Comparison of ENCODE assay signal across 16 mouse cellular contexts in genomic region chr17:4947439-4947838, GRCm38 (mm10). TPM values are rescaled to one million over a fixed set of nuclear protein-coding genes. Genes with fewer than 3 reads are reported as not detected.
DNase-seq lines count a peak whose midpoint lies in the region; ATAC-seq and TF ChIP-seq lines count a peak whose summit lies in the region.
"Had no signal": no experiment of that assay in that cellular context is flagged by ENCODE, and none has a peak within 500 bp of the region (broad histone marks: within the 10 kb centered on the region; RNA-seq: fewer than 3 reads in every experiment).

No protein-coding gene starts in this region.

- peaks cover 10% of the 10 kb centered on the region for H3K4me1 ChIP-seq in liver, adult 2 months (ENCODE audit: control insufficient read depth, insufficient read depth, low read length)
- H3K4me1 ChIP-seq in liver, postnatal 0 days (ENCODE audit: insufficient read depth), result peaks cover 9% of the 10 kb centered on the region; the same call in 1 of the 2 replicates
- H3K4me1 ChIP-seq in stomach, embryonic 14.5 days (ENCODE audit: control insufficient read depth, insufficient read depth, low read length), result peaks cover 12% of the 10 kb centered on the region

- no peak overlapping the region for H3K9ac ChIP-seq in liver, adult 2 months (ENCODE audit: low read depth, low read length)
- no peak overlapping the region for H3K9ac ChIP-seq in liver, postnatal 0 days (replicated peaks)
- no peak overlapping the region for H3K9ac ChIP-seq in stomach, embryonic 14.5 days (replicated peaks; ENCODE audit: low read depth, low read length)
- H3K9ac ChIP-seq: embryonic facial prominence, embryonic 12.5 days; forebrain, embryonic 15.5 days; liver, embryonic 12.5 days; midbrain, embryonic 12.5 days had no signal

- H3K9me3 ChIP-seq in liver, postnatal 0 days (ENCODE audit: low read length), result no peaks in the 10 kb centered on the region
- no peaks in the 10 kb centered on the region for H3K9me3 ChIP-seq in stomach, embryonic 14.5 days (ENCODE audit: control insufficient read depth, low read depth, low read length)
- H3K9me3 ChIP-seq: embryonic facial prominence, embryonic 12.5 days; forebrain, embryonic 15.5 days; heart, embryonic 13.5 days; liver, embryonic 12.5 days; midbrain, embryonic 12.5 days had no signal

- no peaks in the 10 kb centered on the region for H3K36me3 ChIP-seq in liver, adult 2 months (ENCODE audit: control insufficient read depth, insufficient read depth, low read length)
- no peaks in the 10 kb centered on the region for H3K36me3 ChIP-seq in liver, postnatal 0 days (replicated peaks; ENCODE audit: insufficient read depth, low read length)
- H3K36me3 ChIP-seq in stomach, embryonic 14.5 days (ENCODE audit: control insufficient read depth, insufficient read depth, low read length), result no peaks in the 10 kb centered on the region
- H3K36me3 ChIP-seq: embryonic facial prominence, embryonic 12.5 days; forebrain, embryonic 15.5 days; heart, embryonic 13.5 days; liver, embryonic 12.5 days; midbrain, embryonic 12.5 days had no signal

- H3K4me2 ChIP-seq in liver, postnatal 0 days (ENCODE audit: low read depth, low read length), result no peak overlapping the region
- no peak overlapping the region for H3K4me2 ChIP-seq in stomach, embryonic 14.5 days (replicated peaks; ENCODE audit: low read depth, low read length)
- H3K4me2 ChIP-seq: forebrain, embryonic 15.5 days; liver, embryonic 12.5 days; midbrain, embryonic 12.5 days had no signal

- no peak for TF ChIP-seq CTCF in liver, adult 2 months (IDR thresholded peaks at IDR 0.05; ENCODE audit: low read depth, low read length)
- TF ChIP-seq CTCF in liver, postnatal 0 days (IDR thresholded peaks at IDR 0.05; ENCODE audit: low read depth), result no peak

- H3K4me3 ChIP-seq in liver, adult 2 months (ENCODE audit: insufficient read depth, low read depth, low read length), result no peak overlapping the region
- H3K4me3 ChIP-seq in liver, postnatal 0 days (ENCODE audit: low read depth, low read length), result no peak overlapping the region
- no peak overlapping the region for H3K4me3 ChIP-seq in stomach, embryonic 14.5 days (ENCODE audit: low read depth, low read length)
- H3K4me3 ChIP-seq: embryonic facial prominence, embryonic 12.5 days; forebrain, embryonic 15.5 days; heart, embryonic 13.5 days; liver, embryonic 12.5 days; midbrain, embryonic 12.5 days had no signal

- no peaks in the 10 kb centered on the region for H3K27me3 ChIP-seq in liver, adult 2 months (ENCODE audit: control insufficient read depth, insufficient read depth, low read length)
- H3K27me3 ChIP-seq in liver, postnatal 0 days (ENCODE audit: insufficient read depth, low read length), result no peaks in the 10 kb centered on the region
- no peaks in the 10 kb centered on the region for H3K27me3 ChIP-seq in stomach, embryonic 14.5 days (ENCODE audit: control insufficient read depth, insufficient read depth, low read length)
- H3K27me3 ChIP-seq: embryonic facial prominence, embryonic 12.5 days; heart, embryonic 13.5 days had no signal

- no peak for TF ChIP-seq EP300 in liver, postnatal 0 days (IDR thresholded peaks at IDR 0.05; ENCODE audit: low read depth)

- DNase-seq in liver, adult 2 months (ENCODE audit: extremely low read depth, low read depth, low spot score), result peak; percentile 85
- no peak for DNase-seq in liver, postnatal 0 days
- DNase-seq in kidney, adult 11 months, result peak; percentile 52
- peak; percentile 39 to 64 for DNase-seq in kidney, postnatal 25 days
- DNase-seq in B cell, adult 2 months, result no peak
- no peak for DNase-seq in gastrocnemius, adult 18-20 months (ENCODE audit: low spot score)
- no peak for DNase-seq in adrenal gland, postnatal 4 days (ENCODE audit: low spot score in 2 of 2)
- DNase-seq: gastrocnemius, postnatal 10 days; spleen, adult 18-20 months had no signal

- no peak for ATAC-seq in liver, postnatal 0 days
- ATAC-seq in stomach, embryonic 14.5 days (ENCODE audit: insufficient number of reproducible peaks, insufficient read depth, low FRiP score, low read depth), result no peak
- ATAC-seq: activated CD4-positive, CD25-positive, alpha-beta regulatory T cell, adult 4 months; forebrain, embryonic 15.5 days; liver, embryonic 12.5 days had no signal

- H3K79me2 ChIP-seq in liver, adult 2 months (ENCODE audit: control insufficient read depth, insufficient read depth, low read length), result no peaks in the 10 kb centered on the region

- WGBS in liver, adult 2 months, result 27% methylated on average over 2 of the region's 2 CpGs
- 59% methylated on average over 2 of the region's 2 CpGs for WGBS in liver, postnatal 0 days (ENCODE audit: insufficient replicate concordance)
- WGBS in stomach, embryonic 14.5 days, result 43% methylated on average over 2 of the region's 2 CpGs

- TF ChIP-seq POLR2A in liver, adult 2 months (IDR thresholded peaks at IDR 0.05; ENCODE audit: extremely low read depth, insufficient read depth, low read length), result no peak

- peak overlapping the region; percentile 61 for H3K27ac ChIP-seq in liver, adult 2 months (replicated peaks; ENCODE audit: insufficient read depth, low read depth, low read length)
- H3K27ac ChIP-seq in liver, postnatal 0 days (ENCODE audit: low read depth), result no peak overlapping the region
- peak overlapping the region; percentile 75; the same call in 1 of the 2 replicates for H3K27ac ChIP-seq in stomach, embryonic 14.5 days (ENCODE audit: low read length)
- H3K27ac ChIP-seq: embryonic facial prominence, embryonic 12.5 days; forebrain, embryonic 15.5 days; heart, embryonic 13.5 days; liver, embryonic 12.5 days; midbrain, embryonic 12.5 days had no signal

RNA-seq across cellular contexts. Expression of gene Arid1b, which starts 46.7 kb away (rescaled TPM):
- 9.7 and 12.5 TPM in 2 replicates for total RNA-seq in liver, adult 2 months (2014; rRNA removed)
- 11.7 and 12.1 TPM in 2 replicates for polyA plus RNA-seq in liver, adult 2 months (2012; rRNA removed)
- polyA plus RNA-seq in liver, postnatal 0 days (2015; fragmentation: Nextera tagmentation; extraction: Ambion mirVana), result 1.9 and 2.2 TPM in 2 replicates
- polyA plus RNA-seq in stomach, embryonic 14.5 days (2014; fragmentation: Nextera tagmentation; extraction: Ambion mirVana), result 21.0 and 22.6 TPM in 2 replicates
- 10 to 100 TPM; 35.4 to 37.0 TPM for total RNA-seq in gastrocnemius, adult 18-20 months (2021)
- 100 to 1,000 TPM in 1 of 2 experiments, 10 to 100 TPM in 1; 92.8 to 107 TPM for total RNA-seq in adrenal gland, postnatal 4 days (2021)

Comparison
In these comparisons a context has a peak if more than half of its experiments do, and no peak if none do; other contexts are left out.
1. DNase-seq: peak in liver, adult 2 months (single experiment), kidney, adult 11 months (single experiment) and kidney, postnatal 25 days (2 of 2); none in liver, postnatal 0 days (single experiment), B cell, adult 2 months (0 of 2), gastrocnemius, adult 18-20 months (single experiment) and adrenal gland, postnatal 4 days (0 of 2).